Mouse (Mus musculus) liver, embryonic 14.5 days (tissue): ENCODE measurements around the gene Fam166a.

Experiments
- CTCF ChIP-seq: IDR thresholded peaks from 2 replicates; pipeline ENCODE4 v1.5.1; 2016; ENCODE audit warnings: antibody characterized with exemption, low read depth, control low read depth
- EP300 ChIP-seq: IDR thresholded peaks from 2 replicates; pipeline ENCODE4 v1.6.1; 2016; ENCODE audit warnings: antibody characterized with exemption, low read depth

GRCm38 (mm10) chr2:25229582-25229981, 11.0 kb downstream of the Fam166a start:
- TF ChIP-seq EP300 = no peak
- no peak for TF ChIP-seq CTCF
